Mouse (Mus musculus): ENCODE results near the gene D430042O09Rik. TPM values are rescaled to one million over a fixed set of nuclear protein-coding genes. Genes with fewer than 3 reads are reported as not detected.
"Not testable (repeated sequence)": the region's sequence is repeated elsewhere in the genome, so short reads cannot be mapped to it uniquely, and the experiment has no call there.

D430042O09Rik gene
- 10 to 100 TPM; 19.2 to 27.9 TPM for total RNA-seq (2021)

- intact Hi-C loops (cut with DNase I) = no loop called here
- peak; percentile 99 to 100 for DNase-seq (ENCODE audit: low spot score in 2 of 2)
These were observed at the start of gene D430042O09Rik, which contains the start of gene Gtf3c1 for GRCm38 (mm10) chr7:125707593-125708022. TSS of gene D430042O09Rik (plus strand) at chr7:125707888. TSS of gene Gtf3c1 (minus strand) at chr7:125707780.

GRCm38 (mm10) chr7:125663654-125664053, 44.0 kb upstream of the D430042O09Rik start:
- intact Hi-C loops (cut with DNase I) = no loop called here
- DNase-seq (ENCODE audit: low spot score in 2 of 2) = no peak

- DNase-seq (ENCODE audit: low spot score in 2 of 2) = no peak
- intact Hi-C loops (cut with DNase I) = loop anchor here (10.0 kb wide), 1 partner anchor 414 kb away; the partner anchor contains the start of gene Gsg1l
These were observed 36.8 kb upstream of the D430042O09Rik start for GRCm38 (mm10) chr7:125670865-125671264.

- no peak for DNase-seq (ENCODE audit: low spot score in 2 of 2)
- intact Hi-C loops (cut with DNase I) = loop anchor here (10.0 kb wide), 1 partner anchor 413 kb away; the partner anchor contains the start of gene Gsg1l
These were observed 36.3 kb upstream of the D430042O09Rik start for GRCm38 (mm10) chr7:125671396-125671795.

- peak in 1 of 2 experiments; percentile 38 for DNase-seq (ENCODE audit: low spot score in 2 of 2)
- intact Hi-C loops (cut with DNase I) = loop anchor here (10.0 kb wide), 1 partner anchor 410 kb away; the partner anchor contains the start of gene Gsg1l
These were observed 32.8 kb upstream of the D430042O09Rik start for GRCm38 (mm10) chr7:125674916-125675315.

- intact Hi-C loops (cut with DNase I) = loop anchor here (10.0 kb wide), 1 partner anchor 406 kb away; the partner anchor contains the start of gene Gsg1l
- DNase-seq (ENCODE audit: low spot score in 2 of 2) = no peak
These were observed 28.9 kb upstream of the D430042O09Rik start for GRCm38 (mm10) chr7:125678756-125679155.

GRCm38 (mm10) chr7:125679936-125680335, 27.8 kb upstream of the D430042O09Rik start:
- DNase-seq (ENCODE audit: low spot score in 2 of 2) = no peak
- intact Hi-C loops (cut with DNase I) = loop anchor here (10.0 kb wide), 1 partner anchor 405 kb away; the partner anchor contains the start of gene Gsg1l

- DNase-seq (ENCODE audit: low spot score in 2 of 2) = peak; percentile 35 to 38
- intact Hi-C loops (cut with DNase I) = no loop called here
These were observed 17.2 kb upstream of the D430042O09Rik start for GRCm38 (mm10) chr7:125690516-125690915.

- peak; percentile 73 for DNase-seq (ENCODE audit: low spot score in 2 of 2)
- intact Hi-C loops (cut with DNase I) = no loop called here
These were observed 13.6 kb upstream of the D430042O09Rik start for GRCm38 (mm10) chr7:125694056-125694455.

- DNase-seq (ENCODE audit: low spot score in 2 of 2) = no peak
- intact Hi-C loops (cut with DNase I) = no loop called here
These were observed 4.9 kb upstream of the D430042O09Rik start for GRCm38 (mm10) chr7:125702791-125703190.

GRCm38 (mm10) chr7:125707186-125707585, 502 bp upstream of the D430042O09Rik start:
- intact Hi-C loops (cut with DNase I) = no loop called here
- peak in 1 of 2 experiments; percentile 58 for DNase-seq (ENCODE audit: low spot score in 2 of 2)

- DNase-seq (ENCODE audit: low spot score in 2 of 2) = no peak
- intact Hi-C loops (cut with DNase I) = no loop called here
These were observed 412 bp downstream of the D430042O09Rik start for GRCm38 (mm10) chr7:125708100-125708499.

- intact Hi-C loops (cut with DNase I); DNase-seq (ENCODE audit: low spot score in 2 of 2): not testable (repeated sequence)
These were observed 5.9 kb downstream of the D430042O09Rik start for GRCm38 (mm10) chr7:125713542-125714055.

- no peak for DNase-seq (ENCODE audit: low spot score in 2 of 2)
- intact Hi-C loops (cut with DNase I) = no loop called here
These were observed 7.1 kb downstream of the D430042O09Rik start for GRCm38 (mm10) chr7:125714803-125715202.

- intact Hi-C loops (cut with DNase I) = no loop called here
- DNase-seq (ENCODE audit: low spot score in 2 of 2) = no peak
These were observed 9.0 kb downstream of the D430042O09Rik start for GRCm38 (mm10) chr7:125716724-125717123.

- intact Hi-C loops (cut with DNase I) = no loop called here
- no peak for DNase-seq (ENCODE audit: low spot score in 2 of 2)
These were observed 9.9 kb downstream of the D430042O09Rik start for GRCm38 (mm10) chr7:125717612-125718011.

- intact Hi-C loops (cut with DNase I) = no loop called here
- no peak for DNase-seq (ENCODE audit: low spot score in 2 of 2)
These were observed 12.7 kb downstream of the D430042O09Rik start for GRCm38 (mm10) chr7:125720370-125720769.

- intact Hi-C loops (cut with DNase I) = no loop called here
These were observed 13.3 kb downstream of the D430042O09Rik start for GRCm38 (mm10) chr7:125721033-125721432.

GRCm38 (mm10) chr7:125722127-125722526, 14.4 kb downstream of the D430042O09Rik start:
- intact Hi-C loops (cut with DNase I) = no loop called here
- DNase-seq (ENCODE audit: low spot score in 2 of 2) = no peak

More at GRCm38 (mm10) chr7:125721033-125721432, 13.3 kb downstream of the D430042O09Rik start:
- no peak for DNase-seq (ENCODE audit: low spot score in 2 of 2)

GRCm38 (mm10) chr7:125723189-125723972, 15.7 kb downstream of the D430042O09Rik start:
- DNase-seq (ENCODE audit: low spot score in 2 of 2) = no peak
- intact Hi-C loops (cut with DNase I) = no loop called here
